Mouse (Mus musculus) G1E (cell line): ENCODE results near the gene Cacng2. TPM values are rescaled to one million over a fixed set of nuclear protein-coding genes. Genes with fewer than 3 reads are reported as not detected.

Source experiments
- ATAC-seq: 2 replicates; pipeline ENCODE4 v1.8.0; 2016; ENCODE audit warnings: mild to moderate bottlenecking; ENCODE audit not compliant: insufficient number of reproducible peaks, poor library complexity, low FRiP score, severe bottlenecking; ENCODE audit errors: extremely low read depth
- DNase-seq: peaks from one replicate; pipeline ENCODE4 v3.0.0; 2012; ENCODE audit warnings: low spot score
- H3K27me3 ChIP-seq: 2 replicates; pipeline ENCODE4 v1.6.1; 2012; ENCODE audit warnings: mild to moderate bottlenecking, low read length, inconsistent platforms; ENCODE audit not compliant: insufficient read depth
- H3K36me3 ChIP-seq: replicated peaks from 2 replicates; pipeline ENCODE3; 2012; ENCODE audit warnings: mild to moderate bottlenecking, inconsistent platforms
- H3K4me1 ChIP-seq: 2 replicates; pipeline ENCODE4 v1.6.1; 2012; ENCODE audit warnings: low read depth, low read length, inconsistent platforms, mixed read lengths; ENCODE audit not compliant: insufficient read depth
- H3K4me3 ChIP-seq: 2 replicates; pipeline ENCODE4 v1.5.1; 2012; ENCODE audit warnings: low read depth, mild to moderate bottlenecking, inconsistent platforms, low read length, moderate library complexity, mixed read lengths
- H3K9me3 ChIP-seq: replicated peaks from 2 replicates; pipeline ENCODE4 v1.6.1; 2012; ENCODE audit warnings: inconsistent platforms
- CTCF ChIP-seq: IDR thresholded peaks from 2 replicates; pipeline ENCODE4 v1.5.1; 2012; ENCODE audit warnings: low read depth, low read length, inconsistent platforms, mixed read lengths
- GATA1 ChIP-seq: IDR thresholded peaks from 2 replicates; pipeline ENCODE4 v1.6.1; 2012; ENCODE audit warnings: borderline replicate concordance, low read length, inconsistent platforms, mixed read lengths
- GATA2 ChIP-seq: IDR thresholded peaks from 2 replicates; pipeline ENCODE4 v1.6.1; 2012; ENCODE audit warnings: low read depth, low read length, inconsistent platforms, borderline replicate concordance
- POLR2AphosphoS5 ChIP-seq: IDR thresholded peaks from 2 replicates; pipeline ENCODE4 v1.6.1; 2012; ENCODE audit warnings: low read depth, low read length, inconsistent platforms; ENCODE audit not compliant: insufficient replicate concordance
- TAL1 ChIP-seq: conservative IDR thresholded peaks from 2 replicates; pipeline ENCODE4 v1.6.1; 2012; ENCODE audit warnings: low read depth, low read length, inconsistent platforms, mixed read lengths
- polyA plus RNA-seq: library from polyadenylated mRNA; stranded (reverse); fragments of >175 nt; gene quantifications from 2 replicates; pipeline ENCODE4 v1.2.3, GENCODE M21; 2012
- total RNA-seq, 2 experiments: library from RNA; stranded (forward) in 1 of 2; stranded (reverse) in 1 of 2; fragments of 200-1000 nt in 1 of 2; fragments of >200 nt in 1 of 2; fragmentation: Nextera tagmentation in 1 of 2; gene quantifications; 2 replicates each; pipeline ENCODE4 v1.2.3; 2014 to 2017

The Cacng2 gene
- total and polyA plus RNA-seq, 3 experiments, result 0.05 TPM; not detected in 2

DNA sequence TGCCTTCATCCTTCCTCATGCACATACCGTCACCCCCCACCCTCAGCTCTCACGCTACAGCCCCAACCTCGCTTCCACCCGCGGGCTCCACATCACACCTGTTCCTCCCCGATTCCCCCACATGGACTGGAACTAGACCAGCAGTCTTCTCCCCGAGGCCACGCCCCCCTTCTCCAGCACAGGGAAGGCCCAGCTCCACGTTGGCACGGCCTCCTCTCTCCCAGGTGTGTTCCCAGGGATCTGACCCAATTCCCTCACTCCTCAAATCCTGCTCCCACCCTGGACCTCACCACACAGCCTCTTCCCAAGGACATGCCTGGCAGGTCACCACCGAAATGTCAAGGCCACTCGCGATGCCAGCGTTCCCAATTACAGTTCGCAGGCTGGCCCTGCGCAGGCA is 23.8 kb downstream of the Cacng2 start:
- no peak for ATAC-seq
- no peak for DNase-seq
- Histone ChIP-seq H3K9me3 (no peaks in the 10 kb centered on the region), H3K4me3 (no peak overlapping the region), H3K4me1 (no peaks in the 10 kb centered on the region), H3K36me3 (no peaks in the 10 kb centered on the region), H3K27me3 (no peaks in the 10 kb centered on the region)
- TF ChIP-seq TAL1 (no peak), CTCF (no peak), GATA2 (no peak), POLR2AphosphoS5 (no peak), GATA1 (no peak)

DNA sequence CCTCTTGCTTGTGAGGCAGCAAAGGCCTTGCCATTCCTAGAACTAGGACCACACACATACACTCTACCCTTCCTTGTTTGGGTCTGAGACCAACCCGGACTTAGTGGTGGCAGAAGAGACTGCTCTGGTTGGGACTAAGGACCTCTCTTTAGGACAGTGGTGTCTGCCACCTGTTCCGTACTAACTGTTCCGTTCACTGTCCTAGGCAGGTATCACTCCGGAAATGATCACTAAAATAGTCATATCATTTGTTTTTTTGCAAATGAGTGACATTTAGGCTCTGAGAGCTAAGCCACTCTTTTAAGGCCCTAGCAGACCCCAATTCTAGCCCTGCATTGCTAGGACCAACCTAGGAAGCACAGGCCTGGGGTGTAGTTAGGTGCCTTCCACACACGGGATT is 26.2 kb downstream of the Cacng2 start:
- H3K4me3 ChIP-seq, result no peak overlapping the region
- H3K9me3 ChIP-seq, result no peaks in the 10 kb centered on the region
- TF ChIP-seq POLR2AphosphoS5, result no peak
- TF ChIP-seq GATA2, result no peak
- TF ChIP-seq TAL1, result no peak
- no peak for TF ChIP-seq GATA1
- no peak for TF ChIP-seq CTCF
- H3K36me3 ChIP-seq, result no peaks in the 10 kb centered on the region
- ATAC-seq, result no peak
- DNase-seq, result no peak
- no peaks in the 10 kb centered on the region for H3K4me1 ChIP-seq
- H3K27me3 ChIP-seq, result no peaks in the 10 kb centered on the region

DNA sequence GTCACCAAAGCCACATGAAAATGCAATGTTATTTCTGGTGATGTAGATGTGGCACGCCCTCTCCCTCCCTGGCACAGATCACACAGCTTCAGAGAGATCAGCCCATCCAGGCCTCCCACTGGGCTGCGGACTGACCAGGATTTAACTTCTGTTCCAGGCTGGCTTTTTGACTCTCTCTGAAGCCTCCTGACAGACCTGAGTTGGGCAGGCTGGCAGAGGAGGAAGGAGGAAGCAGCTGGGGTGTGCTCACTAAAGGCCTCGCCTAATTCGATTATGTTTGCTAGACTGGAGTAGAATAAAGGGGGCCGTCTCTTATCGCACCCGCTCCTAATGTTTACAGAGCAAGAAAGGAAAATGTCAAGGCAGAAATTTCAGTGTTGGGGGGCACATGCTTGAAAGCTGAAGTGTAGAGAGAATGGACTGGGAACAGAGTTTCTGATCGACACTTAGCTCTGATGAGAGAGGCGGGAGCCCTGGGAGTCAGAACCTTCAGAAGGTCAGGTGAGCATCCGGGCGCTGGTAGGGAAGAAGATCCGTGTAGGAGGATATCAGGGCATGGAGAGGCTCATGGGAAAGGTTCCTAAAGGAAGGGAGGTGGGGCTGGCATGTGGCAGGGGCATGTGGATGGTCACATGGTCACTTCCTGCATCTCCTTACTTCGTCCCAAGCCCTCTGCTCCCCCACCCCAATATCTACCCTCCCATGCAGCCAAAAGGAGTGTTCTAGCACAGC is 36.8 kb downstream of the Cacng2 start:
- Histone ChIP-seq H3K27me3 (no peaks in the 10 kb centered on the region), H3K4me1 (no peaks in the 10 kb centered on the region), H3K9me3 (no peaks in the 10 kb centered on the region), H3K36me3 (no peaks in the 10 kb centered on the region), H3K4me3 (no peak overlapping the region)
- TF ChIP-seq CTCF (no peak), TAL1 (no peak), POLR2AphosphoS5 (no peak), GATA2 (no peak), GATA1 (no peak)
- DNase-seq (no peak), ATAC-seq (no peak)

DNA sequence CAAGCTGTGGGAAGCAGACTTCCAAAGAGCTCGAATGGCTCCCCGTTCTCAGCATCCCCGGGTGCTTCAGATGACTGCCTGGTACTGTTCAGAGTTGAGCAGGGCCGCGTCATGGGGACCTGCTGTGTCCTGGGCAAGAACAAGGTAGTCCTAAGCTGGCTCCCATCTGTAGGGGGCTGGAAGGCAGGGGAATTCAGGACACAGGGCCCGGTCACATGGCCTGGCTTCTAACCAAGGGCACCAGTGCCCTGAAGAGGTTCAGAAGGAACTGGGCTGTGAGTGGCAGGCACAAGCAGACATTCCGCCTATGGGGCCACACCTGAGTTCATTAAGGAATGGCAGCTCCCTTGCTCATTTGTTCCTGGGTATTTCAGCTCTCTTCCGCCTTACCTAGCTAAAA is 37.7 kb downstream of the Cacng2 start:
- TF ChIP-seq GATA2, result no peak
- TF ChIP-seq TAL1, result no peak
- TF ChIP-seq GATA1, result no peak
- TF ChIP-seq CTCF, result no peak
- TF ChIP-seq POLR2AphosphoS5, result no peak
- H3K27me3 ChIP-seq, result no peaks in the 10 kb centered on the region
- no peaks in the 10 kb centered on the region for H3K4me1 ChIP-seq
- no peaks in the 10 kb centered on the region for H3K9me3 ChIP-seq
- ATAC-seq (no peak), DNase-seq (no peak)
- no peak overlapping the region for H3K4me3 ChIP-seq
- no peaks in the 10 kb centered on the region for H3K36me3 ChIP-seq

DNA sequence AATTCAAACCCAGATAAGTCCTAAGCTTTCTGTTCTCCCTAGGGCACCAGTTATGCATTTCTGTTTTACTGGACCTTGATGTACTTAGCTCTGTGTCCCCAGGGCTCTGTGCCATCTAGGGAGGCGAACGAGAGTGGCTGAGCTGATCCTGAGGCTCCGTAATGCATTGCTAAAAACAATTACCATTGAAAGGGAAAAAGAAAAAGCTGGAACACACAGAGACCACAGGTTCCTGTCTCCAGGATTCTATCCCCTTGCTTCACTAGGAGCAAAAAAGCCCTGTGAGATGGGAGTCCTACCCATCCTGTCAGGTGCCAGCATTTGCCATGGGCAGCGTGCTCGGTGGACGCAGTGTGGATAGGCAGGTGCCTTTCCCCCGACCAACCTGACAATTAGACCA is 38.4 kb downstream of the Cacng2 start:
- ATAC-seq, result no peak

DNA sequence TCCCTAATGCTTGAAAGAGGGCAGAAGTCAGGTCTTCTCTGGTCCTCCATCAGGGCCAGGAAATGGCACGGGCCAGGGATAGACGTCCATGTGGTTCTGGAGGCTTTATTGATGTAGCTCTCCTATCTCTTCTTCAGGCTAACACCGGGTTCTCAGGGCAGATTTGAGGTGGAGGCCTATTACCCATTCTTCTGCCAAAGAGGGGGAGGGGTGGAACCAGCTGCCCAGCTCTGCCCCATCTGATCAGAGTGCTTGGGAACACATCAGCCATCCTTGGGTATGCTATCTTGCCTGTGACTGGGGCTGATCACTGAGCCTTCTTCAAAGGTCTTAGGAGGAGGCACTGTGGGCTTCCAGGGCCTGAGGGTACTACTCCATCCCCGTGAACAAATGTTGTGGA is 39.5 kb downstream of the Cacng2 start:
- H3K4me3 ChIP-seq, result no peak overlapping the region
- DNase-seq (no peak), ATAC-seq (no peak)
- no peaks in the 10 kb centered on the region for H3K27me3 ChIP-seq
- no peaks in the 10 kb centered on the region for H3K9me3 ChIP-seq
- H3K36me3 ChIP-seq, result no peaks in the 10 kb centered on the region
- no peak for TF ChIP-seq GATA2
- no peak for TF ChIP-seq TAL1
- no peak for TF ChIP-seq POLR2AphosphoS5
- no peak for TF ChIP-seq CTCF
- no peak for TF ChIP-seq GATA1
- no peaks in the 10 kb centered on the region for H3K4me1 ChIP-seq

More for the DNA sequence above, 38.4 kb downstream of the Cacng2 start:
- TF ChIP-seq GATA1 (no peak), CTCF (no peak), TAL1 (no peak), GATA2 (no peak), POLR2AphosphoS5 (no peak)
- Histone ChIP-seq H3K9me3 (no peaks in the 10 kb centered on the region), H3K36me3 (no peaks in the 10 kb centered on the region), H3K4me3 (no peak overlapping the region), H3K4me1 (no peaks in the 10 kb centered on the region), H3K27me3 (no peaks in the 10 kb centered on the region)
- no peak for DNase-seq
